Mouse (Mus musculus): ENCODE measurements around the gene Prr5.

DNA sequence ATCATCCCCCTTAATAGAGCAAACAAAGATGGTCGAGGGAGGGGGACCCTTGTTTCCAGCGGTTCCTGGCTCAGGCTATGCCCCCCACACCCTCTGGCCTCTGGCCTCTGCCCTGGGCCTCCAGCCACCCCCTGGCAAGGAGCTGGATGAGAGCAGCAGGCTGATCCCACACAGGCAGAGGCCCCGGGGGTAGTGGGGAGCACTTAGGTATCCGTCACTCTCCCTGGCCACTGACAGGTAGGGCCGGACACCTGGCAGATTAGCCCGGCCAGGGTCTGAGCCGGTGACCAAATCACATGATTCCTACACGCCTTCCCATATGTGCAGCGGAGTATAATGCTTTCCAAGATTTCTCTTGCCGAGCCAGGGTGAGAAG, 5.7 kb upstream of the Prr5 start:
- TF ChIP-seq TAL1 (conservative IDR thresholded peaks at IDR 0.05; ENCODE audit: low read depth, low read length) (no peak), CTCF (IDR thresholded peaks at IDR 0.05; ENCODE audit: low read depth, low read length) (no peak), POLR2AphosphoS5 (IDR thresholded peaks at IDR 0.05; ENCODE audit: insufficient replicate concordance, low read depth, low read length) (no peak)
